Comparison of ENCODE assay signal across 7 mouse cellular contexts in genomic region chr4:107737907-107738306, GRCm38 (mm10). TPM values are rescaled to one million over a fixed set of nuclear protein-coding genes. Genes with fewer than 3 reads are reported as not detected.
DNase-seq lines count a peak whose midpoint lies in the region; ATAC-seq lines count a peak whose summit lies in the region.

No protein-coding gene starts in this region.

- H3K4me1 ChIP-seq in embryonic facial prominence, embryonic 10.5 days: peaks cover 28% of the 10 kb centered on the region
- peaks cover 32% of the 10 kb centered on the region for H3K4me1 ChIP-seq in midbrain, embryonic 12.5 days

- no peak overlapping the region for H3K27ac ChIP-seq in embryonic facial prominence, embryonic 10.5 days (replicated peaks)
- no peak overlapping the region for H3K27ac ChIP-seq in midbrain, embryonic 12.5 days (replicated peaks)

- no peak overlapping the region for H3K9ac ChIP-seq in midbrain, embryonic 12.5 days (replicated peaks)

- H3K27me3 ChIP-seq in embryonic facial prominence, embryonic 10.5 days (replicated peaks; ENCODE audit: low read depth, poor library complexity, severe bottlenecking): peaks cover 70% of the 10 kb centered on the region
- peaks cover 45% of the 10 kb centered on the region for H3K27me3 ChIP-seq in midbrain, embryonic 12.5 days

- peak; percentile 69 for ATAC-seq in midbrain, embryonic 12.5 days (ENCODE audit: low FRiP score, low read depth)

- no peak overlapping the region for H3K4me3 ChIP-seq in embryonic facial prominence, embryonic 10.5 days
- H3K4me3 ChIP-seq in midbrain, embryonic 12.5 days: no peak overlapping the region

- peak; percentile 93 for DNase-seq in adrenal gland, postnatal 10 days
- peak; percentile 90 for DNase-seq in embryonic facial prominence, embryonic 10.5 days (ENCODE audit: low spot score)
- DNase-seq in heart, adult 11 months: peak; percentile 95
- DNase-seq in kidney, adult 18-20 months: peak; percentile 79
- DNase-seq in left cerebral cortex, postnatal 4 days: peak; percentile 88
- DNase-seq in skeletal muscle tissue, adult 2 months (ENCODE audit: low read depth, low spot score): peak; percentile 54

- no peaks in the 10 kb centered on the region for H3K9me3 ChIP-seq in embryonic facial prominence, embryonic 10.5 days
- H3K9me3 ChIP-seq in midbrain, embryonic 12.5 days: no peaks in the 10 kb centered on the region

- WGBS in embryonic facial prominence, embryonic 10.5 days: 11% methylated on average over 6 of the region's 6 CpGs
- 8% methylated on average over 6 of the region's 6 CpGs for WGBS in midbrain, embryonic 12.5 days

- H3K4me2 ChIP-seq in midbrain, embryonic 12.5 days (replicated peaks): no peak overlapping the region

- H3K36me3 ChIP-seq in embryonic facial prominence, embryonic 10.5 days (replicated peaks): no peaks in the 10 kb centered on the region
- H3K36me3 ChIP-seq in midbrain, embryonic 12.5 days: no peaks in the 10 kb centered on the region

- intact Hi-C loops in left cerebral cortex, postnatal 4 days (cut with DNase I): loop anchor here (2.0 kb wide), 2 partner anchors 65 to 107 kb away; partner anchors contain the start of gene Lrp8

RNA-seq across cellular contexts. Expression of gene Dmrtb1, which starts 53.9 kb away (rescaled TPM):
- total RNA-seq in adrenal gland, postnatal 10 days (2021): not detected
- 2.3 and 3.1 TPM in 2 replicates for polyA plus RNA-seq in embryonic facial prominence, embryonic 10.5 days (2016; fragmentation: Nextera tagmentation; extraction: Ambion mirVana)
- total RNA-seq in left cerebral cortex, postnatal 4 days (2021): 1 to 10 TPM; 3.4 to 3.6 TPM
- polyA plus RNA-seq in midbrain, embryonic 12.5 days (2016; fragmentation: Nextera tagmentation; extraction: Ambion mirVana): 41.8 and 49.0 TPM in 2 replicates
